Mouse (Mus musculus) myocyte (in vitro differentiated cells): ENCODE measurements around the gene Scd4.

ENCODE experiments used
- CEBPB ChIP-seq: IDR thresholded peaks from 2 replicates; pipeline ENCODE4 v1.6.1; 2011; ENCODE audit warnings: mild to moderate bottlenecking, moderate library complexity; ENCODE audit not compliant: poor library complexity, insufficient read depth, severe bottlenecking
- POLR2A ChIP-seq: IDR thresholded peaks from one replicate; pipeline ENCODE4 v1.6.1; 2011; ENCODE audit warnings: low read depth, mild to moderate bottlenecking, control low read depth, moderate library complexity; ENCODE audit not compliant: insufficient read length

GRCm38 (mm10) chr19:44376511-44376951, 43.6 kb downstream of the Scd4 start:
- no peak for TF ChIP-seq POLR2A
- no peak for TF ChIP-seq CEBPB
